Mouse (Mus musculus): ENCODE data around the gene Proser1.

The Proser1 gene

DNA sequence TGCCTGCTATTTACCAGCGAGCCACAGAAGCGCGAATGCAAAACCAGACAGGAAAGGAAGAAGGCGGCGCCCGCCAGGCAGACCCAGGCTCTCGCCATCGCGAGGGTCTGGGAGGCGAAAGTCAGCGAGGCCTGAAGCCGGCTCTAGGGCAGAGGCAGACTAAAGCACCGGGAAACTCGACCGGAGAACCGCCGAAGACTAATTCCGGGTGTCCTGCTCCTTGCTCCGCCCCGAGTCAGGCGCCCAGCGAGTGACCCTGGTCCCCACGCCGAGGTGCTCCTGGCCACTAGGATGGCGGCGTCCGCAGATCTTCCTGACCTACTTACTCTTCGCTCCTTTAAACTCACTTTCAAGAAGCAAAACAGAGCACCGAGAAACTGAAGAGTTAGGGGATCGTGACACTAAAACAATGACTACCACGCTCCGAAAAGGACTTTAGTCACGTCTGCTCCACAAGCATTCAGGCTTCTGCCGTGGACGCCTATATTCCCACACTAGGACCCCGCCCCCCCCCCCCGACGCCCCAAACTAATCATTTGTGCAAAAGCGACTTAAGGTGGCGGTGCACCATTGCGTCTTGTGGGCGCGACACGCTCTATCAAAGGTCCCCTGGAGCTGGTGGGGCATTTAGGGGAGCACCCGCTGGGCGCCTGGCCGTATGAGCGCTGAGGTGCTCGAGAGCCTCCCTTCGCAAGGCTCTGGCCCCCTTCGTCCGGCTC is at the start of gene Proser1, which contains the start of gene Nhlrc3:
Gene Proser1 (plus strand): TSS at position 621 of the 719 bp plus-strand sequence.
Gene Nhlrc3 (minus strand): TSS at position 287 of the 719 bp plus-strand sequence.
- peak; percentile 98 for DNase-seq (ENCODE audit: low read depth, low spot score)

- no peak for DNase-seq (ENCODE audit: low read depth, low spot score)
These were observed 49.5 kb upstream of the Proser1 start for GRCm38 (mm10) chr3:53413959-53414358.

GRCm38 (mm10) chr3:53416036-53416506 is 47.4 kb upstream of the Proser1 start:
- DNase-seq (ENCODE audit: low read depth, low spot score) = no peak

DNA sequence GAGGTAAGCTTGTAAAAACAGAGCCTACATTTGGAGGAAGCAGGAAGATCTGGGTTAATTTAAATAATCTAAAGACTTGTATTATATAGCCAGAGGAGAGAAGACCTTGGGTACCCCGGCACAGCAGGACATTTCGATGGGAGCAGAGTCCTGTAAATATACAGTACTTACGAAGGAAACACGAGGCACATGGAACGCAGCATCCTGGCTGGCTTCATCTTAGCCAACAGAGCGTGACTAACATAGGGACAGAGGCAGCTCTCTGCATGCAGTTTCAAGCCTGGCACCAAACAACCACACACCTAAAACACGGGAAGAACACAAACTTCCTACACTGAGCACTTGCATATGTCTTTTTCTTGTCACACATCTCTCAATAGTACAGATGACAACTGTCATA is 45.8 kb upstream of the Proser1 start:
- DNase-seq (ENCODE audit: low read depth, low spot score) = no peak

- no peak for DNase-seq (ENCODE audit: low read depth, low spot score)
These were observed 41.8 kb upstream of the Proser1 start for GRCm38 (mm10) chr3:53421656-53422055.

DNA sequence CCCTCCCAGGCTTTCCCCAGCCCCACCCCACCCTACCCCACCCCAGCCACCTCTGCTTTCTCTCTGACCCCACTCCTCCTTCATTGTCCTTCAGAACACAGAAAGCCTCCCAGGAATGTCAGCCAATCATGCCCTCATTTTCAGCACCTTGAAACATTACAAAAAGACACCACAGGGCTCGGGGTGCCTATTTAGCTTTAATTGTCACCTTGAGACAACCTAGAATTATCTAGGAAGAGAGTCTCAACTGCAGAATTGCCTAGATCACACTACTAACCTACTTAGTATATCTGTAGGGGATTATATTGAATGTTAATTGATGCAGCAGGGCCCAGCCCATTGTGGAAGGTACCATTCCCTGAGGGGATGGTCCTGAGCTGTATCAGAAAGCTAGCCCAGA is 40.8 kb upstream of the Proser1 start:
- DNase-seq (ENCODE audit: low read depth, low spot score) = no peak

DNA sequence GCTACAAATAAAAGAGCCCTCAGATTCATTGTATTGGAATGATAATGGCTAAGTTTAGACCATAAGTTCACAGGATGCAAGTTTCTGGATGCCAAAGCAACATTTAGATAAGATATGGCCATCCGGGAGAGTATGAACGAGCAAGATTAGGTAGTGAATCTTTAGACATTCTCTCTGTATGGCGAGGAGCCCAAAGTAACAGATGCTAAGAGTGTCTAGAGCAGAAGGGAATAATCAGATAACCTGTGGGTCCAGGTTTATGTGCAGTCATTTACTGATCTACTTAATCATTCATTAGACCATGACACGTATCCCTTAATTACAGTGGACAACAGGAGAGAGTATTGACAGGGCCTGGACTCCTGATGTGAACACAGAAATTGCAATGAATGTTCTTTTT is 39.9 kb upstream of the Proser1 start:
- DNase-seq (ENCODE audit: low read depth, low spot score) = no peak

DNA sequence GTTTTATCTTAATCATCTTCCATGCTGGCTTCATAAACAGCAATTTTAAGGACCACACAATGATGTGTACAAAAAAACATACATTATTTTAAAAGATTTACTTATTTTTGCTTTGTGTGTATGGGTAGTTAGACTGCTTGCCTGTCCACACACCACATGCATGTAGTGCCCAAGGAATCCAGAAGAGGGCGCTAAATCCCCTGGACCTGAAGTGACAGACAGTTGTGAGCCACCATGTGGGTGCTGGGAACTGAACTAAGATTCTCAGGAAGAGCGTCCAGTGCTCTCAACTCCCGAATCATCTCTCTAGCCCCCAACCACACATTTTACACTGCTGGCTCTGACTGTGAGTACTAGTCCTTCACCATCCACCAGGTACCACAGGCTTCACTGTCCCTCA is 28.9 kb upstream of the Proser1 start:
- no peak for DNase-seq (ENCODE audit: low read depth, low spot score)

GRCm38 (mm10) chr3:53436550-53436949 is 26.9 kb upstream of the Proser1 start:
- DNase-seq (ENCODE audit: low read depth, low spot score) = no peak

DNA sequence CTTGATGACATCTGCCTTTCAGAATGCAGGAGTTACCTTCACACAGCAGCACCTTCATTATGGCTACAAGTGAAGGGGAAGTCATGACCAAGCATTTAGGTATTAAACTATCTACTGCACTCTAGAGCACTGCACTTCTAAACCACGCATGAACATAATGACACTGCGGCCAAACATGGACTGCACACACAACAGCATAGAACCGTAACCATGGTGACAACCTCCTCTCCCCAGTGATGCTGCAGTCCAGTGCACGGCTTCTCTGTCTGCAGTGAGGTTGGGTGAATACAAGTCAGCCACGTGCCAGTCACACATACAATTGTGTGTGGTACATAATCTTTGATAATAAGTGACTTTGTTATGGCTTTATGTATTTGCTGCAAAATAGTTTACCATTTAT is 17.9 kb upstream of the Proser1 start:
- DNase-seq (ENCODE audit: low read depth, low spot score) = no peak

GRCm38 (mm10) chr3:53446801-53447200 is 16.7 kb upstream of the Proser1 start:
- DNase-seq (ENCODE audit: low read depth, low spot score) = no peak

DNA sequence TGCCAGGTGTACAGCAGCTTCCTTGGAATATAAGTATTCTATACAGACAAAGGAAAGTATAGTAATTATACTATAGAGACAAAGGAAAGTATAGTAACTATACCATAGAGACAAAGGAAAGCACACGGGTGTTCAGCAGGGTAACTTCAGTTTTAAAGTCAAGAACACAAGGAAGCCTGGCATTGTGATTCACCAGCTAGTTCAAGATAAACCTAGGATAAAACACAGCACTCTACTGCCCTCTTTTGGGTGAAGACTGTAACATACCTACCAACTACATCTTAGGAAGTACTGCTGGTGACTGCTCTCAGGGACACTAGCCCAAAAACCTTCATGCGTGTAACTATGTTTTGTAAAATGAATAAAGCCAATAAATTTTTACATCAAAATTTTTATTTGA is 15.3 kb upstream of the Proser1 start:
- DNase-seq (ENCODE audit: low read depth, low spot score) = peak; percentile 50

DNA sequence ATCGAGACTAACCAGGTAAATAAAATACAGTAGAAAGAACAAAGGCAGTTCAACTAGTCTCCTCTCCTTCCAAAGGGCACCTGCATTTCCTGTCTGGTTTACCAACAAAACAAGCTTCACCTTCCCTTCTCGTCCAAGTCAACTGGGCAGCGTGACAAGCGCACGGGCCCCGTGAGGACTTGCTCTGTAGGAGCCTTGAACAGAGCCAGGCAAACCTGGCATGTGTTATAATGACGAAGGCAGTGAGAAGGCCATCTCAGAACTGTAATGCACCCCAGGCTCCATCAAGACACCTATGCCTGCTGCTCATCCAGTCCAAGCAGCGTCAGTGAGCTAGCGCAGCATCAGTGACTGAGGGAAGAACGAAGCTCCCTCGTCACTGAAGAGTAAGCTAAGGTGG is 12.8 kb upstream of the Proser1 start:
- DNase-seq (ENCODE audit: low read depth, low spot score) = no peak

- DNase-seq (ENCODE audit: low read depth, low spot score) = no peak
These were observed 11.1 kb upstream of the Proser1 start for GRCm38 (mm10) chr3:53452351-53452750.

DNA sequence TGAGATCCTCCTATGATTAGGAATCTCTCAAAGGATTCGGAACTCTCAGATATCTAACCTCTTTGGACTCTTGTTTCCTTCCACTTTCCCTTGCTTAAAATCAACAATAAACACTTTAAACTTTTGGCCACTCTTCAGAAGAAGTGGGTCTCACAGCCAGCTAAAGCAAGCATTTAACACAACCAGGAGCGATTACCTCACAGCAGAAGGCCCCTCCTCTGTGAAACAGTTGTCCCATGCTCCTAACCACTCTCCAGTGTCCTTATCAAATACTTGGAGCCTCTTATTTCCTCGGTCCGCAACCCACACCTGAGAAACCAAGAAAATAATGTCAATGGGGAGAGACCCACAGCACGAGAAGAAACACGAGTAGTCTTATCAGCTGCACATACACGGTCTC is 10.1 kb upstream of the Proser1 start:
- DNase-seq (ENCODE audit: low read depth, low spot score) = no peak

- DNase-seq (ENCODE audit: low read depth, low spot score) = no peak
These were observed 9.5 kb upstream of the Proser1 start for GRCm38 (mm10) chr3:53454005-53454404.

DNA sequence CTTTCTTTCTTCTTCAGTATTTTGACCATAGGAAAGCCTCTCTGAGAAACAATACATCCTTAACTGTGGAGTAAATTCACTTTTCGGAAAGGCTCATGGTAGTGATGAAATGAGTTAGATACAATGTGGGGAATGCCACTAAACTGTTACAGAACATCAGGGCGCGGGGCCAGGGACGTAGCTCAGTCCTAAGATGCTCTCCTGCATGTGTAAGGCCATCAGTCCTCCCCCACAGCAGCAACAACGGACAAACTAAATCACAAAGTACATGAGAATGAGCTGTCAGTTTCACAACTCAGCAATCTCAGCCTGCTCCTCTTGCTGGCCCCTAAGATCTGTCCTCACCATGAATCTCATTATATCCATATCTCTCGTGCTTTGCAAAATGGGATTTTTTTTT is 8.9 kb upstream of the Proser1 start:
- DNase-seq (ENCODE audit: low read depth, low spot score) = no peak

DNA sequence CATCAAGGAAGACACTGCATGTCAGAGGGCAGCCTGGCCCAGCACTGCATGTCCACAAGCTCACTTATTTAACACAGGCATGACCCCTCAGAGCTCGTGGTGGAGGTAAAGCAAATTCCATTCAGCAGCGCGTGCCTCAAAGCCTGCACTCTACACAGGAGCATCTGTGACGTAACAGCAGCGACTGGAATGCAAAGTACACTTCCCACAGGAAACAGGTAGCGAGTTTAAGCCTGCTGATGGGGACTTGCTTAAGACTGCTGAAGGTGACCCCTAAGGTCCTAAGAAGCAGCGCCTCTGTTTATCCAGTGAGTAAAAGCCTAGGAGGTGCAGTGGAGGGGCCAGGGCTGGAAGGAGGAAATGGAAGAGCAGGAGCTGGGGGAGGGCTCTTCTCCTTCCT is 8.5 kb upstream of the Proser1 start:
- no peak for DNase-seq (ENCODE audit: low read depth, low spot score)

- no peak for DNase-seq (ENCODE audit: low read depth, low spot score)
These were observed 5.7 kb upstream of the Proser1 start for GRCm38 (mm10) chr3:53457750-53458149.

- DNase-seq (ENCODE audit: low read depth, low spot score) = no peak
These were observed 3.4 kb upstream of the Proser1 start for GRCm38 (mm10) chr3:53460106-53460505.

GRCm38 (mm10) chr3:53462701-53463045 is 793 bp upstream of the Proser1 start:
- DNase-seq (ENCODE audit: low read depth, low spot score) = no peak

- no peak for DNase-seq (ENCODE audit: low read depth, low spot score)
These were observed 274 bp downstream of the Proser1 start for GRCm38 (mm10) chr3:53463765-53464114.

DNA sequence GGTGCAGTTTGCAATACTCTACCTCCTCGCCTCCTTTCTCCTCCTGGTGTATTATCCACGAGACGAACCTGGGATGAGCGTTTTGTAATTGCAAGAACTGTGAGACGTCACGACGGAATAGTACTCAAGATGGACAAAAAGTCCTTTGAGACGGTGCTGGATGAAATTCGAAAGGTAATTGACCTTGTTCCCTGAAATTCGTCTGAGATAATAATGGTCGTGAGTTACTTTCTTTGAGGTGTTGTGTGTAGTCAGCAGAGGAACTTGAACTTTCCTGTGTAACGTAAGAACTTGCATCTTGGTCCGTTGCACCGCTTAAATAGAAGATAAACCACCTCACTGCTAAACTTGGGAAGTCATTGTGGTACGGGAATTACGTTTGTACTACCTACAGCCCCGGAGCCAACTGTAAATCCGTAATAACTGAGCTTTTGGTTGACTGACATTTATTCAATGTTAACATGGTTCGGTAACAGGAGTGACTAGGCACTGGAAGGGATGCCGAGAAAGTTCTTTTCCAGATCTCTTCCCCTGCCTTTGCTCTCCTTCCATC is 756 bp downstream of the Proser1 start:
- DNase-seq (ENCODE audit: low read depth, low spot score) = no peak

DNA sequence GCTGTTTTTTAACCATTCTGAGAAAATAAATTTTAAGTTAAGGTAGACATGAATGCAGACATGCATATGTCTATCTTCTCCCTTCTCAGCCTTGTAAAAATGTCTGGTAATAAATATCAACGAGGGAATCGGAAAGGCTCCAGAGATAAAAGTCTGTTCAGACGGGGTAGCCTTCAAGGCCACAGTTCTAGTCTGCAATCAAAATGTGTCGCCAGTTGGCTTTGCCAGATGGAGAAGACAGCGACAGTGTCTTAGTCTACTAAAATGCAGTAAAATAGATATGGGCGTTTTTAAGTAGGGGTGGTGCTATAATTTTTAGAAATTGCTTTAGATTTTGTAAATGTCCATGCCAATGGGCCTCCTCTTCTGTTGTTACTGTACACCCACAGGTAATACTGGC is 1.9 kb downstream of the Proser1 start:
- DNase-seq (ENCODE audit: low read depth, low spot score) = no peak

Measured in retina, adult 2 months (tissue).